Mouse (Mus musculus) intestine, embryonic 16.5 days (tissue): ENCODE data around the gene 6430628N08Rik. TPM values are rescaled to one million over a fixed set of nuclear protein-coding genes. Genes with fewer than 3 reads are reported as not detected.

Experiments
- ATAC-seq: fragments of 200-750 bp; cut with Nextera tagmentation; 2 replicates; pipeline ENCODE4 v1.8.0; 2017; ENCODE audit warnings: moderate TSS enrichment, moderate library complexity
- H3K27ac ChIP-seq: fragments of 300-500 bp; sonication (generic); 2 replicates; pipeline ENCODE4 v1.5.1; 2014; ENCODE audit warnings: mild to moderate bottlenecking, low read length
- H3K27me3 ChIP-seq: fragments of 300-500 bp; sonication (generic); replicated peaks from 2 replicates; pipeline ENCODE4 v1.6.1; 2014; ENCODE audit warnings: low read length, control low read depth, mixed read lengths; ENCODE audit not compliant: control insufficient read depth, insufficient read depth
- H3K36me3 ChIP-seq: fragments of 300-500 bp; sonication (generic); 2 replicates; pipeline ENCODE4 v1.6.1; 2014; ENCODE audit warnings: low read length, control low read depth; ENCODE audit not compliant: control insufficient read depth, insufficient read depth
- H3K4me1 ChIP-seq: fragments of 300-500 bp; sonication (generic); 2 replicates; pipeline ENCODE4 v1.6.1; 2014; ENCODE audit warnings: low read length, control low read depth, mixed read lengths; ENCODE audit not compliant: control insufficient read depth, insufficient read depth
- H3K4me2 ChIP-seq: fragments of 300-500 bp; sonication (generic); 2 replicates; pipeline ENCODE4 v1.6.1; 2014; ENCODE audit warnings: low read depth, low read length, control low read depth
- H3K4me3 ChIP-seq: fragments of 300-500 bp; sonication (generic); 2 replicates; pipeline ENCODE4 v1.5.1; 2014; ENCODE audit warnings: mild to moderate bottlenecking, low read length
- H3K9ac ChIP-seq: fragments of 300-500 bp; sonication (generic); 2 replicates; pipeline ENCODE4 v1.6.1; 2014; ENCODE audit warnings: low read depth, low read length
- H3K9me3 ChIP-seq: fragments of 300-500 bp; sonication (generic); 2 replicates; pipeline ENCODE4 v1.6.1; 2016; ENCODE audit warnings: low read length, control low read depth; ENCODE audit not compliant: control insufficient read depth
- WGBS: fragments of 180-500 bp; shearing (Covaris S2); extraction: QIAGEN DNeasy Blood & Tissue Kit; methylation state at CpG from one replicate; pipeline ENCODE4 v1.1.7; 2014; 5-methylcytosine and 5-hydroxymethylcytosine counted together
- polyA plus RNA-seq: library from polyadenylated mRNA; unstranded; fragments of >200 nt; fragmentation: Nextera tagmentation; extraction: Ambion mirVana; gene quantifications from 2 replicates; pipeline ENCODE4 v1.2.1, GENCODE M21; 2015

The 6430628N08Rik gene
- polyA plus RNA-seq, 1 experiment from 2014 or later = not detected

DNA sequence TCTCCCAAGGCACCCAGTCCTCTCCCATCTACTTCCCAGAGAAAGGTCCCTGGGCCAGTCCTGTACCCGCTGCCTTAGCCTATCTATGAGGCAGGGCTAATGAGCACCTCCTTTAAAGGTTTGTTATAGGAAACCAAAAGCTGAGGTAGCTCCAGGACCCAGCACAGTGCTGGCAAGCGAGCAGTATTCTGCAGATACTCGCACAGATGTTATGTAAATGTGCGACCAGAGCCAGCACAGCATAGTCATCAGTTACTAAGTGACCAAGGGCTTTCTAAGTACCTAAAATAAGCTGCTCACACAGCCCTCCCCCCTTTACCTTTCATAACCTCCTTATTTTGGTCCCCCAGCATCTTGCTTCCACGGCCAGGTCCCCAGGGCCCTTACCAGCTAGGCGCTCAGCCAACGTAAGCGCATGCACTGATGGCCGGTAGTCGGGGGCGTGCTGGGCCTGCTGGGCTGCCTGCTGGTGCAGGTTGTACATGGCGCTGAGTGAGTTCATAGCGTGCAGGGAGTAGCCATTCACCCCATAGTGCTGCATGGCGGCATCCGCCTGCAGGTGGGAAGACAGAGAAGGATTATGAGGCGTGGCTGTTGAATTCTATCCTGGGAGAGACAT, 32.9 kb downstream of the 6430628N08Rik start:
- Histone ChIP-seq H3K4me1 (no peaks in the 10 kb centered on the region), H3K36me3 (no peaks in the 10 kb centered on the region), H3K27me3 (peaks cover 4% of the 10 kb centered on the region; the same call in 1 of the 2 replicates), H3K4me2 (no peak overlapping the region), H3K27ac (no peak overlapping the region), H3K4me3 (no peak overlapping the region), H3K9ac (no peak overlapping the region), H3K9me3 (no peaks in the 10 kb centered on the region)
- ATAC-seq = no peak
- WGBS = 78% methylated on average over 16 of the region's 16 CpGs

- ATAC-seq = no peak
- Histone ChIP-seq H3K36me3 (no peaks in the 10 kb centered on the region), H3K4me1 (no peaks in the 10 kb centered on the region), H3K9ac (no peak overlapping the region), H3K4me2 (no peak overlapping the region), H3K27me3 (peaks cover 33% of the 10 kb centered on the region), H3K9me3 (no peaks in the 10 kb centered on the region), H3K4me3 (no peak overlapping the region), H3K27ac (no peak overlapping the region)
- WGBS = 39% methylated on average over 7 of the region's 7 CpGs
Observed at GRCm38 (mm10) chr4:115927637-115928036, 37.2 kb downstream of the 6430628N08Rik start.

- Histone ChIP-seq H3K4me3 (no peak overlapping the region), H3K9me3 (no peaks in the 10 kb centered on the region), H3K27ac (no peak overlapping the region), H3K4me1 (peaks cover under 1% of the 10 kb centered on the region; the same call in 1 of the 2 replicates), H3K27me3 (peaks cover 70% of the 10 kb centered on the region), H3K9ac (no peak overlapping the region), H3K4me2 (no peak overlapping the region), H3K36me3 (no peaks in the 10 kb centered on the region)
- ATAC-seq = no peak
- WGBS = 40% methylated on average over 13 of the region's 13 CpGs
Observed at GRCm38 (mm10) chr4:115931556-115932088, 41.2 kb downstream of the 6430628N08Rik start.

DNA sequence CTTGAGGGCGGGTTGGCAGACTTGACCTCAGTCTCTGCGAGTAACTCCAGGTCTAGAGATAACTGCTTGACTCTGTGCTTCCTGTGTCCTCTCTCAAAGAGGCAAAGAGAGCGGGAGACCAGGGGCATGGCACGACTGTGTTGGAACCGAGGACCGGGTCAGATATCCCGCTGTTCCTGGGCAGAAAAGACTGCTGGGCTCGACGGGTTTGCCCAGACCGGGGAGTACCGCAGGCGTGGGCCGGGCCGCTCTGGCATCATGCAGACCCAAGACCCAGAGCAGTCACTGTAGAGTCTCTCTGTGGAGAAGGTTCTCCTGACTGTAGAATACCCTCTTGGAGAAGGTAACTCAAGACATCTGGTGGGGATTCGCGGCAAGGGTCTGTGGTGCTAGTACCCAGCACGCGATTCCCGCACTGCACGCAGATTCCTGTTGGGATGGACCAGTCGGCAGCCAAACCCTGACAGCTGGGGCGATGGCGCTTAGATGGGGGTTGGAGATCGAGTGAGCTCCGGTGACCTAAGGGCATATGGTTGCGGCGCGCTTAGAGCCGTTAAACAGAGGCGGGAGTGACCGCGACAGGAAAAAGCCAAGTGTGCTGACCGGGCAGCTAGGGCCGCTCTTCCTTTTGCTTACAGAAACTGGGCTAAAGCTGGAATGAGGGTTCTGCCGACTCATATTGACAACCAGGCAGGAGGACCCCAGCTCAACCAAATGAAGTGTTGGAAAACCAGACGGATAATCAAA, 45.5 kb downstream of the 6430628N08Rik start:
- WGBS = under 1% methylated on average over 36 of the region's 36 CpGs

DNA sequence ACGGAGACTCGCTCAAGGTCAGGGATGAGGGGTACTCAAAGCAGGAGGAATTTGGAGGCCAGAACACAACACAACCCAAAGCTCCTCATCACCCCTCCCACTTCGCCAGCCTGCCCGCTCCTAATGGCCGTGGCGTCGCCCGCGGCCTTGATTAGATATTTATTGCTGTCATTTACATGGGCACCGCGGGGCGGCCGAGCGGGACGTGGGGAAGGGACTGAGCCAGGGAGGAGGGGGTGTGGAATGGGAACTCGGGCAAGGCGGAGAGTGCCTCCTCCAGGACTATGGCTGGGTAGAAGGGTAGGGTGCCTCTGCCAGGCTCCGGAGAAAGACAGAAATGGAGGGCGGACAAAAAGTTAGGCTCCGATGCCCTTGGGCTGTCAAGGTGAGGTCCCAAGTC, 46.2 kb downstream of the 6430628N08Rik start:
- Histone ChIP-seq H3K9me3 (no peaks in the 10 kb centered on the region), H3K4me3 (no peak overlapping the region), H3K27me3 (peaks cover 92% of the 10 kb centered on the region), H3K36me3 (no peaks in the 10 kb centered on the region), H3K9ac (no peak overlapping the region), H3K4me1 (peaks cover 7% of the 10 kb centered on the region), H3K4me2 (no peak overlapping the region), H3K27ac (no peak overlapping the region)
- WGBS = under 1% methylated on average over 20 of the region's 20 CpGs
- no peak for ATAC-seq

More for the DNA sequence above, 45.5 kb downstream of the 6430628N08Rik start:
- no peak for ATAC-seq
- no peaks in the 10 kb centered on the region for H3K36me3 ChIP-seq
- H3K27ac ChIP-seq = no peak overlapping the region
- no peak overlapping the region for H3K9ac ChIP-seq
- H3K4me3 ChIP-seq = peak overlapping the region; percentile 5; the same call in 1 of the 2 replicates
- H3K4me1 ChIP-seq = peaks cover 7% of the 10 kb centered on the region
- H3K9me3 ChIP-seq = no peaks in the 10 kb centered on the region
- peaks cover 91% of the 10 kb centered on the region for H3K27me3 ChIP-seq
- H3K4me2 ChIP-seq = no peak overlapping the region

DNA sequence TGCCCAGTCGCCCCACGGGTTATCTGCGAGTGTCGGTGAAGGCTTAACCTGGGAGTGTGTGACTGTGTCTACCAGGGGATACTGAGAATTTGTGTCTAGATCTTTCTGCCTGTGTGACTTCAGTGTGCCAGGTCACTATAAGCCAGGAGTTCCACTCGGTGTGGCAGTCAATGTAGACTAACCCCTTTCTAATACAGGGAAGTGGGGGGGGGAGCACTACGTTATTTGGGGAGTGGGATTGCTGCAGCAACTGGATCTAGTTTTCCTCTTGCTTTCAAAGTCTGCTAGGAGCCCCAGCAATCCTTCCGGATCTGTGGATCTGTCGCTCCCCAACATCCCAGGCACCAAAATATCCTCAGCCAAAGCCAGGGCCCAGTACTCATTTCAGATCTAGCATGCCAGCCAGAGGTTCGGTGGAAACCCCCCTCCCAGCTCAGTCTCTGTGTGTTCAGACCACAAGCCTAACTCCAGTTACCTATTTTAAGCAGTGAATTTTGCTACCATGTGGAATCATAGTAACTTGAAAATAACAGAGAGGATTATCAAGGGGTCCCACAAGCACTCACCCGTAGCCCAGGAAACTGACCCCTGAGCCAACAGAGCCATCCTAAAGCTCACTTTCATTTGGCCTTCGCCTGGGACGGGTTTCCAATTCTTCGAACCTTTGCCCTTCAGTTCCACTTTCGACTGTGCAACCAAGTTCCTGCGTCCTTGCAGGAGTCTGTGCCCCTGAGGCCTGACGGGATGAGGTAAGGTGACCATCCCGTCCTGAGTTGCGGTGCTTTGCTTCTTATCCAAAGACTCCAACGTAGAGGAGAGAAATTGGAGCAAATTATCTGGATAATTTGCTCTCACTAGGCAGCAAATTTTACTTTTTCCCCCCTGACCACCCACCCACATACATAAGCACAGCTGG, 46.9 kb downstream of the 6430628N08Rik start:
- H3K36me3 ChIP-seq = no peaks in the 10 kb centered on the region
- ATAC-seq = no peak
- H3K9me3 ChIP-seq = no peaks in the 10 kb centered on the region
- peaks cover 7% of the 10 kb centered on the region for H3K4me1 ChIP-seq
- H3K4me2 ChIP-seq = no peak overlapping the region
- H3K27ac ChIP-seq = no peak overlapping the region
- no peak overlapping the region for H3K9ac ChIP-seq
- WGBS = 5% methylated on average over 19 of the region's 19 CpGs
- H3K4me3 ChIP-seq = no peak overlapping the region
- peaks cover 92% of the 10 kb centered on the region for H3K27me3 ChIP-seq

DNA sequence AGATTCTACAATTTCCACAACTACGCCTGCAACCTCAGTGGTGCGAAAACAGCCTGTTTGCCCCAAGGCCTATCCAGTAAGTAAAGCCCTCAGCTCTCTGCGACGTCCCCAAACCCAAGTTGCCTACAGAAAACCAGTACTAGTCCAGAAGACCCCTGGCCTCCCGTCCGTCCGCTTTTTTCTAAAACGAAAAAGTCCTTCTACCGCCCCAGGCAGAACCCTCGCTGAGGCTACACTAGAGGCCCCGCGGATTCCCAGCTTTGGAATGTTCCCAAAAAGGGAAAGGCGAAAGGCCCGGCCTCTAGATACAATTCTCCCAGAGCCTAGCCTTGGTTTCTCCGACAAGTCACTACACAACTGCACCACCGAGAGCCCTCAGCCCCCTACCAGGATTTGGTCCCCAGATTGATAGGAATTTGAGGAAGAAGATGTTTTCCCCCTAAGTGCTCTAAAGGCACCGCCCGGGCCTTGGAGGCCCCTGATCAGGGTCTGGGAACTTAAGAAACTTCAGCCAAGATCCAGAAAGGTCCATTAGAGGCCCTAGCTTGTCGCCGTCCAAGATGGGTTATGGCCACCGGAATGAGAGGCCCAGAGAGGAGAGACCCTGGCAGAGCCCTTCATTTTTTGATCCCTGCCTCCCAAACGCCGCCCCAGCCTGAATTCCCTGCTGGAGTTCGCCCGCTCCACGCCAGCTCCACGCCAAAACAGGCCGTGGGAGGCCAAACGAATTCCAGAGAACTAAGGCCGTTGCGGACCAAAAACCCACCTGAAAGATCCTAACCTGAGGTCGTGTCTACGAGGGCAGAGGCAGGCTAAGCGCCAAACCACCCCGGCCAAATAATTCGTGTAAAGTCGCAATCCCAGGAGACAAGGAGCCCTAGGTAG, 48.1 kb downstream of the 6430628N08Rik start:
- no peak overlapping the region for H3K27ac ChIP-seq
- WGBS = 3% methylated on average over 37 of the region's 37 CpGs
- ATAC-seq = no peak
- H3K36me3 ChIP-seq = no peaks in the 10 kb centered on the region
- no peak overlapping the region for H3K9ac ChIP-seq
- H3K4me2 ChIP-seq = no peak overlapping the region
- no peaks in the 10 kb centered on the region for H3K9me3 ChIP-seq
- peaks cover 7% of the 10 kb centered on the region for H3K4me1 ChIP-seq
- H3K4me3 ChIP-seq = no peak overlapping the region
- H3K27me3 ChIP-seq = peaks cover 95% of the 10 kb centered on the region

DNA sequence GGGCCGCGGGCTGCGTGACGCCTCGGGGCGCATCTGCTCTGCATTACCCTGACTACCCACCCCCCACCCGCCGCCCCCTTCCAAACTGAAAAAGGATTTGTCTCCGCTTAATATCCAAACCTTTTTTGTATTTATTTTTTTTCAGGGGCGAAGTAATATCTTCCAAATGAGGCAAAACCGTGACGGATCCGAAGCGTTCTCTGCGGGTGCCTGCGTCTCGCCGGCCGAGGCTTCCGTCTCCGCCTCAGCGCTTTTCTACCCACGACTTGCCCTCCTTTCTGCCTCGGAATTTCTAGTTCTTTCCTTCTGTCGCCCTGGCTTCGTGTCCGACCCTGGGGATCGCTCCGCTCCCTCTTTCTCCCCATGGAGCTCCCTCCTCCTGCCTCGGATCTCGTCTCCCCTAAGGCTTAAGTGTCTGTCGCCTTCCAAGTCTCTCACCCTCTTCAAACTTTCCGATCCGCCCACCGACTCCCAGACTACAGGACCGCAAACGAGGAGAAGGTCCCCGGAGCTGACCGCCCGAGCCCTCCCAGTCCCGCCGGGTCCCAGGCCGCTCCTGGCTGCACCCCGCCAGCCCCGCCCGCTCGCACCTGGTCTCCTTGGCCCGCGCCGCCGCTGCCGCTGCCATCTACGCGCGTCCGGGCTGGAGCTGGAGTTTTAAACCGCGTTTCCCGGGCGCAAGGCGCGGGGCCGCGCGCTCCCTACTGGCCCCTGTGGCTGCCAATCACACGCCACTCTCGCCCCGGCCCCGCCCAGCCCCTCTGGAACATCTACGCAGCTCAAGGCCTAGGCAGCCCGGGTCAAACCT, 49.0 kb downstream of the 6430628N08Rik start, which contains the start of gene Dmbx1:
TSS of gene Dmbx1 (minus strand) at position 632 of the 808 bp plus-strand sequence.
- Histone ChIP-seq H3K4me2 (peak within 1 kb of the TSS; percentile 58), H3K4me3 (peak within 1 kb of the TSS; percentile 38), H3K27me3 (peaks cover 95% of the 10 kb centered on the region), H3K36me3 (no peaks in the 10 kb centered on the region), H3K27ac (no peak within 1 kb of the TSS), H3K9ac (no peak within 1 kb of the TSS), H3K4me1 (peaks cover 7% of the 10 kb centered on the region), H3K9me3 (no peaks in the 10 kb centered on the region)
- WGBS = under 1% methylated on average over 66 of the region's 71 CpGs
- ATAC-seq = peak; percentile 69
